Mouse (Mus musculus) testis, adult 2 months (tissue): Measurements from ENCODE around the gene Oas1c. TPM values are rescaled to one million over a fixed set of nuclear protein-coding genes. Genes with fewer than 3 reads are reported as not detected.
"Not testable (repeated sequence)": the region's sequence is repeated elsewhere in the genome, so short reads cannot be mapped to it uniquely, and the experiment has no call there.

ENCODE experiments used
- H3K27ac ChIP-seq: fragments of 200-500 bp; 2 replicates; pipeline ENCODE4 v1.5.1; 2012; ENCODE audit warnings: low read depth, low read length; ENCODE audit not compliant: control insufficient read depth, insufficient read depth
- H3K27me3 ChIP-seq: fragments of 200-500 bp; 2 replicates; pipeline ENCODE4 v1.6.1; 2012; ENCODE audit warnings: mild to moderate bottlenecking, low read length, moderate library complexity; ENCODE audit not compliant: control insufficient read depth, insufficient read depth
- H3K36me3 ChIP-seq: fragments of 200-500 bp; 2 replicates; pipeline ENCODE4 v1.6.1; 2012; ENCODE audit warnings: mild to moderate bottlenecking, low read length; ENCODE audit not compliant: control insufficient read depth, insufficient read depth
- H3K4me1 ChIP-seq: fragments of 200-500 bp; 2 replicates; pipeline ENCODE4 v1.6.1; 2012; ENCODE audit warnings: low read length; ENCODE audit not compliant: control insufficient read depth, insufficient read depth
- H3K4me3 ChIP-seq: fragments of 200-500 bp; 2 replicates; pipeline ENCODE4 v1.5.1; 2012; ENCODE audit warnings: low read depth, mild to moderate bottlenecking, low read length, moderate library complexity, mixed read lengths; ENCODE audit not compliant: control insufficient read depth
- CTCF ChIP-seq: fragments of 200-500 bp; IDR thresholded peaks from 2 replicates; pipeline ENCODE4 v1.5.1; 2012; ENCODE audit warnings: low read depth, mild to moderate bottlenecking, inconsistent platforms, low read length, moderate library complexity; ENCODE audit not compliant: control insufficient read depth, insufficient read depth, insufficient replicate concordance
- POLR2A ChIP-seq: fragments of 200-500 bp; IDR thresholded peaks from 2 replicates; pipeline ENCODE4 v1.6.1; 2012; ENCODE audit warnings: low read depth, mild to moderate bottlenecking, inconsistent platforms, low read length, moderate library complexity; ENCODE audit not compliant: control insufficient read depth
- polyA plus RNA-seq: library from polyadenylated mRNA; depleted of rRNA; stranded (reverse); fragments of >200 nt; gene quantifications from 2 replicates; pipeline ENCODE4 v1.2.3, GENCODE M21; 2012

Oas1c gene
- polyA plus RNA-seq, 1 experiment = 0.09 TPM

GRCm38 (mm10) chr5:120803596-120803995, 8.7 kb downstream of the Oas1c start:
- no peaks in the 10 kb centered on the region for H3K4me1 ChIP-seq
- no peaks in the 10 kb centered on the region for H3K27me3 ChIP-seq
- TF ChIP-seq CTCF (no peak), POLR2A (no peak)
- no peaks in the 10 kb centered on the region for H3K36me3 ChIP-seq
- H3K4me3 ChIP-seq = no peak overlapping the region
- H3K27ac ChIP-seq = no peak overlapping the region

DNA sequence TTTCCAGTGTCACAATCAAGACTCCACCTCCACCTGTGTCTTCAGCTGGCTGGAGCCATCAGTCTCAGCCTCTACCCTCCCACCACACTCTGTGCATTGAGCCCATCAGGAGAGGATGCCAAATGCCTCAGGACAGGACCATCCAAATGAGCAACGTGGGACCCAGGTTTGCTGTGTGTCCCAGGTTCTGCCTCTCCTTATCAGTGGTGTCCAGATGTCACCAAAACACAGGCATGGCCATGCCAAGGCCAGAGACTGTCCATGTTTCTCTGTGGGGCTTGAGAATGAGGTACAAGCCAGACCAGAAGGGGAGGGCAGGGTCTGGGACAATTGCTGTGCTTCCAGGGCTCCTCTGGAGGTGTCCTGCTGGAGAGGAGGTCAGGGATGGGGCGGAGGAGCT, 13.4 kb downstream of the Oas1c start:
- not testable (repeated sequence) for H3K4me1 ChIP-seq, H3K4me3 ChIP-seq, H3K27ac ChIP-seq, H3K36me3 ChIP-seq, H3K27me3 ChIP-seq

GRCm38 (mm10) chr5:120798147-120798546, 14.2 kb downstream of the Oas1c start:
- not testable (repeated sequence) for H3K27me3 ChIP-seq, H3K27ac ChIP-seq, H3K4me3 ChIP-seq, H3K4me1 ChIP-seq, H3K36me3 ChIP-seq

DNA sequence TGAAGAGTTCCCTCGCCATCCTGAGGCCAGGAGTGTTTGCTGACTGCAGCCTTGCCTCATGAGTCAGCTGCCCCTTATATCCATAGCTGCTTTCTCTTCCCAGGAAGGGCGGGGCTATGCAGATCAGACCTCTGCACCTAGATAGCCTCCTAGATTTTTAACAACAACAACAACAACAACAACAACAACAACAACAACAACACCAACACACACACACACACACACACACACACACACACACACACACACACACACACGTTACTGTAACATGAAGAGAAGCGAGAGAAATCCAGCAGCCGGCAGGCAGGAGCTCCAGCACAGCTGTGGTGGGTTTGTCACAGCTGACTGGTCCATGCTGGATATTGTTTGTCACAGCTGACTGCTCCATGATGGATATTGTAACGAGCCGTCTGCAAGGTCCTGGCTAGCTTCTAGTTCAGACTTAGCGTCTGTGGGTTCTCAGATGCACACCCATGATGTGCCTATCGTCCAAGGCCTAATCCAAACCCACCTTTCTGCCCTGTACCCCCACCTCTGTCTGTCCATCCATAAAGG, 16.8 kb downstream of the Oas1c start, which contains the start of gene Oas1e:
Oas1e (minus strand) TSS at position 51 of the 555 bp plus-strand sequence.
- not testable (repeated sequence) for H3K4me3 ChIP-seq, H3K36me3 ChIP-seq, H3K27me3 ChIP-seq, H3K27ac ChIP-seq, H3K4me1 ChIP-seq

DNA sequence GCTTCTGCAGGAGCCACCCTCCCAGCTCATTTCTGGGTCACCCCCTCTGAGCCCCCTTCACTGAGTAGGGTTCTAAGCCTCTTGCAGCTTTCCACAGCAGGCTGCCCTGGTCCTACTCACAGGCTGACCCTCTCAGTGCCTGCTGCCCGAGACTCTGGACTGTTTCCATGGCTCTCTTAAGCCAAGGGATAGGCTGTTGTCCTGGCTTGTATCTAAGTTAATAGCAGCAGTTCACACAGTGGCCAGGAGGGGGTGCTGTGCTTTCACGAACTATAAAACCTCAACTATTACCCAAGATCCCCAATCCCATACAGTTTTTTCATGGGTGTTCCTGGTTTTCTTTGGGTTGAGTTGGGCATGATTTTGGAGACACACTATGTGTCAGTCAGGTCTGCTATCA, 19.3 kb downstream of the Oas1c start:
- H3K27me3 ChIP-seq = no peaks in the 10 kb centered on the region
- peaks cover 3% of the 10 kb centered on the region; the same call in 1 of the 2 replicates for H3K4me1 ChIP-seq
- no peak overlapping the region for H3K4me3 ChIP-seq
- no peak for TF ChIP-seq POLR2A
- TF ChIP-seq CTCF = peak; percentile 50
- no peaks in the 10 kb centered on the region for H3K36me3 ChIP-seq
- no peak overlapping the region for H3K27ac ChIP-seq

- no peak overlapping the region for H3K4me3 ChIP-seq
- H3K36me3 ChIP-seq = no peaks in the 10 kb centered on the region
- H3K27me3 ChIP-seq = no peaks in the 10 kb centered on the region
- H3K27ac ChIP-seq = no peak overlapping the region
- peaks cover 3% of the 10 kb centered on the region; the same call in 1 of the 2 replicates for H3K4me1 ChIP-seq
- TF ChIP-seq CTCF (no peak), POLR2A (no peak)
These were observed 25.3 kb downstream of the Oas1c start for GRCm38 (mm10) chr5:120787042-120787441.

- H3K27ac ChIP-seq = no peak overlapping the region
- TF ChIP-seq POLR2A (no peak), CTCF (no peak)
- H3K27me3 ChIP-seq = no peaks in the 10 kb centered on the region
- H3K4me3 ChIP-seq = no peak overlapping the region
- H3K36me3 ChIP-seq = no peaks in the 10 kb centered on the region
- H3K4me1 ChIP-seq = 0 out of 2 replicates have a peak, but pooled peaks cover 2% of the 10 kb centered on the region
These were observed 29.9 kb downstream of the Oas1c start for GRCm38 (mm10) chr5:120782446-120782845.

- TF ChIP-seq CTCF = peak; percentile 56; the same call in 1 of the 2 replicates
- TF ChIP-seq POLR2A = no peak
- Histone ChIP-seq H3K4me1 (0 out of 2 replicates have a peak, but pooled peaks cover 2% of the 10 kb centered on the region), H3K27me3 (no peaks in the 10 kb centered on the region), H3K36me3 (no peaks in the 10 kb centered on the region), H3K27ac (no peak overlapping the region), H3K4me3 (no peak overlapping the region)
These were observed 30.7 kb downstream of the Oas1c start for GRCm38 (mm10) chr5:120781646-120782045.
